Mouse (Mus musculus): ENCODE results near the gene Slc25a20. TPM values are rescaled to one million over a fixed set of nuclear protein-coding genes. Genes with fewer than 3 reads are reported as not detected.

Slc25a20 gene
- polyA plus RNA-seq, 1 experiment from 2014 or later = 111 TPM

- whole genome bisulfite sequencing = 74% methylated on average over 7 of the region's 7 CpGs
- no peak for ATAC-seq
- Histone ChIP-seq H3K36me3 (ENCODE audit: control insufficient read depth, insufficient read depth, low read length) (no peaks in the 10 kb centered on the region), H3K4me3 (ENCODE audit: low read length) (no peak overlapping the region), H3K9me3 (ENCODE audit: control insufficient read depth, low read length) (no peaks in the 10 kb centered on the region), H3K27me3 (replicated peaks; ENCODE audit: control insufficient read depth, insufficient read depth, low read length) (no peaks in the 10 kb centered on the region), H3K9ac (ENCODE audit: low read depth, low read length) (no peak overlapping the region), H3K4me2 (ENCODE audit: low read depth, low read length) (no peak overlapping the region), H3K27ac (ENCODE audit: low read length) (no peak overlapping the region), H3K4me1 (ENCODE audit: control insufficient read depth, insufficient read depth, low read length) (peaks cover 3% of the 10 kb centered on the region; the same call in 1 of the 2 replicates)
These were observed 48.9 kb downstream of the Slc25a20 start for GRCm38 (mm10) chr9:108710767-108711166.

GRCm38 (mm10) chr9:108716199-108716598, 54.3 kb downstream of the Slc25a20 start:
- Histone ChIP-seq H3K4me2 (ENCODE audit: low read depth, low read length) (no peak overlapping the region), H3K27me3 (replicated peaks; ENCODE audit: control insufficient read depth, insufficient read depth, low read length) (no peaks in the 10 kb centered on the region), H3K4me3 (ENCODE audit: low read length) (no peak overlapping the region), H3K9ac (ENCODE audit: low read depth, low read length) (no peak overlapping the region), H3K9me3 (ENCODE audit: control insufficient read depth, low read length) (no peaks in the 10 kb centered on the region), H3K36me3 (ENCODE audit: control insufficient read depth, insufficient read depth, low read length) (peaks cover 7% of the 10 kb centered on the region), H3K27ac (ENCODE audit: low read length) (no peak overlapping the region), H3K4me1 (ENCODE audit: control insufficient read depth, insufficient read depth, low read length) (no peaks in the 10 kb centered on the region)
- 92% methylated on average over 4 of the region's 4 CpGs for WGBS
- ATAC-seq = no peak

GRCm38 (mm10) chr9:108723751-108724150, 61.9 kb downstream of the Slc25a20 start:
- no peak overlapping the region for H3K4me2 ChIP-seq (ENCODE audit: low read depth, low read length)
- H3K27ac ChIP-seq (ENCODE audit: low read length) = no peak overlapping the region
- H3K36me3 ChIP-seq (ENCODE audit: control insufficient read depth, insufficient read depth, low read length) = peaks cover under 1% of the 10 kb centered on the region; the same call in 1 of the 2 replicates
- ATAC-seq = no peak
- no peaks in the 10 kb centered on the region for H3K27me3 ChIP-seq (replicated peaks; ENCODE audit: control insufficient read depth, insufficient read depth, low read length)
- 71% methylated on average over 2 of the region's 2 CpGs for WGBS
- H3K4me3 ChIP-seq (ENCODE audit: low read length) = no peak overlapping the region
- H3K9me3 ChIP-seq (ENCODE audit: control insufficient read depth, low read length) = no peaks in the 10 kb centered on the region
- no peak overlapping the region for H3K9ac ChIP-seq (ENCODE audit: low read depth, low read length)
- no peaks in the 10 kb centered on the region for H3K4me1 ChIP-seq (ENCODE audit: control insufficient read depth, insufficient read depth, low read length)

GRCm38 (mm10) chr9:108726116-108726515, 64.2 kb downstream of the Slc25a20 start:
- 91% methylated on average over 5 of the region's 5 CpGs for WGBS

GRCm38 (mm10) chr9:108729050-108729449, 67.2 kb downstream of the Slc25a20 start:
- no peak overlapping the region for H3K9ac ChIP-seq (ENCODE audit: low read depth, low read length)
- H3K4me2 ChIP-seq (ENCODE audit: low read depth, low read length) = no peak overlapping the region
- no peaks in the 10 kb centered on the region for H3K4me1 ChIP-seq (ENCODE audit: control insufficient read depth, insufficient read depth, low read length)
- H3K36me3 ChIP-seq (ENCODE audit: control insufficient read depth, insufficient read depth, low read length) = peaks cover 2% of the 10 kb centered on the region; the same call in 1 of the 2 replicates
- H3K27ac ChIP-seq (ENCODE audit: low read length) = no peak overlapping the region
- no peak overlapping the region for H3K4me3 ChIP-seq (ENCODE audit: low read length)
- no peak for ATAC-seq
- no peaks in the 10 kb centered on the region for H3K27me3 ChIP-seq (replicated peaks; ENCODE audit: control insufficient read depth, insufficient read depth, low read length)
- H3K9me3 ChIP-seq (ENCODE audit: control insufficient read depth, low read length) = no peaks in the 10 kb centered on the region

More at GRCm38 (mm10) chr9:108726116-108726515, 64.2 kb downstream of the Slc25a20 start:
- Histone ChIP-seq H3K9ac (ENCODE audit: low read depth, low read length) (no peak overlapping the region), H3K9me3 (ENCODE audit: control insufficient read depth, low read length) (no peaks in the 10 kb centered on the region), H3K4me2 (ENCODE audit: low read depth, low read length) (no peak overlapping the region), H3K36me3 (ENCODE audit: control insufficient read depth, insufficient read depth, low read length) (no peaks in the 10 kb centered on the region), H3K4me3 (ENCODE audit: low read length) (no peak overlapping the region), H3K27me3 (replicated peaks; ENCODE audit: control insufficient read depth, insufficient read depth, low read length) (no peaks in the 10 kb centered on the region), H3K4me1 (ENCODE audit: control insufficient read depth, insufficient read depth, low read length) (no peaks in the 10 kb centered on the region), H3K27ac (ENCODE audit: low read length) (no peak overlapping the region)
- ATAC-seq = no peak

- Histone ChIP-seq H3K36me3 (ENCODE audit: control insufficient read depth, insufficient read depth, low read length) (peaks cover 5% of the 10 kb centered on the region; the same call in 1 of the 2 replicates), H3K4me3 (ENCODE audit: low read length) (no peak overlapping the region), H3K4me1 (ENCODE audit: control insufficient read depth, insufficient read depth, low read length) (no peaks in the 10 kb centered on the region), H3K27ac (ENCODE audit: low read length) (no peak overlapping the region), H3K9ac (ENCODE audit: low read depth, low read length) (no peak overlapping the region), H3K27me3 (replicated peaks; ENCODE audit: control insufficient read depth, insufficient read depth, low read length) (no peaks in the 10 kb centered on the region), H3K4me2 (ENCODE audit: low read depth, low read length) (no peak overlapping the region), H3K9me3 (ENCODE audit: control insufficient read depth, low read length) (no peaks in the 10 kb centered on the region)
- ATAC-seq = no peak
These were observed 70.6 kb downstream of the Slc25a20 start for GRCm38 (mm10) chr9:108732462-108732861.

Small RNA genes within 50 kb of the gene (microRNA-seq; reads per million reads assigned to microRNA genes)
- gene Gm26298 = not detected

Other genes starting within 250 kb of the Slc25a20 start
- gene Ccdc36, start 233.6 kb upstream of the Slc25a20 start, polyA plus RNA-seq (2015; fragmentation: Nextera tagmentation; extraction: Ambion mirVana) = 1.1 TPM in 2 replicates
- gene BC048562, start 225.6 kb upstream of the Slc25a20 start, polyA plus RNA-seq (2015; fragmentation: Nextera tagmentation; extraction: Ambion mirVana) = not detected in 2 replicates
- 49.2 and 53.5 TPM in 2 replicates for gene Ccdc71, start 201.6 kb upstream of the Slc25a20 start, polyA plus RNA-seq (2015; fragmentation: Nextera tagmentation; extraction: Ambion mirVana)
- gene Klhdc8b, start 200.5 kb upstream of the Slc25a20 start, polyA plus RNA-seq (2015; fragmentation: Nextera tagmentation; extraction: Ambion mirVana) = 44.7 and 49.6 TPM in 2 replicates
- 26.6 and 33.6 TPM in 2 replicates for gene Lamb2, start 182.4 kb upstream of the Slc25a20 start, polyA plus RNA-seq (2015; fragmentation: Nextera tagmentation; extraction: Ambion mirVana)
- gene Usp19, start 171.5 kb upstream of the Slc25a20 start, polyA plus RNA-seq (2015; fragmentation: Nextera tagmentation; extraction: Ambion mirVana) = 35.7 and 42.8 TPM in 2 replicates
- gene Qars, start 154.4 kb upstream of the Slc25a20 start, polyA plus RNA-seq (2015; fragmentation: Nextera tagmentation; extraction: Ambion mirVana) = 111 and 118 TPM in 2 replicates
- 90.2 and 93.4 TPM in 2 replicates for gene Qrich1, start 145.3 kb upstream of the Slc25a20 start, polyA plus RNA-seq (2015; fragmentation: Nextera tagmentation; extraction: Ambion mirVana)
- gene Impdh2, start 101.8 kb upstream of the Slc25a20 start, polyA plus RNA-seq (2015; fragmentation: Nextera tagmentation; extraction: Ambion mirVana) = 149 and 173 TPM in 2 replicates
- 41.1 and 42.1 TPM in 2 replicates for gene Ndufaf3, start 94.7 kb upstream of the Slc25a20 start, polyA plus RNA-seq (2015; fragmentation: Nextera tagmentation; extraction: Ambion mirVana)
- gene Dalrd3, start 92.2 kb upstream of the Slc25a20 start, polyA plus RNA-seq (2015; fragmentation: Nextera tagmentation; extraction: Ambion mirVana) = 100 and 115 TPM in 2 replicates
- 60.7 and 64.4 TPM in 2 replicates for gene Wdr6, start 83.3 kb upstream of the Slc25a20 start, polyA plus RNA-seq (2015; fragmentation: Nextera tagmentation; extraction: Ambion mirVana)
- gene P4htm, start 64.4 kb upstream of the Slc25a20 start, polyA plus RNA-seq (2015; fragmentation: Nextera tagmentation; extraction: Ambion mirVana) = 4.5 and 5.0 TPM in 2 replicates
- 41.2 and 42.9 TPM in 2 replicates for gene Arih2, start 12.7 kb upstream of the Slc25a20 start, polyA plus RNA-seq (2015; fragmentation: Nextera tagmentation; extraction: Ambion mirVana)
- gene Prkar2a, start 27.2 kb downstream of the Slc25a20 start, polyA plus RNA-seq (2015; fragmentation: Nextera tagmentation; extraction: Ambion mirVana) = 32.8 and 36.9 TPM in 2 replicates
- gene Ip6k2, start 121.7 kb downstream of the Slc25a20 start, polyA plus RNA-seq (2015; fragmentation: Nextera tagmentation; extraction: Ambion mirVana) = 57.2 and 59.4 TPM in 2 replicates
- 11.3 and 14.5 TPM in 2 replicates for gene Nckipsd, start 146.3 kb downstream of the Slc25a20 start, polyA plus RNA-seq (2015; fragmentation: Nextera tagmentation; extraction: Ambion mirVana)
- gene Celsr3, start 164.2 kb downstream of the Slc25a20 start, polyA plus RNA-seq (2015; fragmentation: Nextera tagmentation; extraction: Ambion mirVana) = 0.47 and 0.61 TPM in 2 replicates
- gene Slc26a6, start 191.2 kb downstream of the Slc25a20 start, polyA plus RNA-seq (2015; fragmentation: Nextera tagmentation; extraction: Ambion mirVana) = 75.9 and 94.2 TPM in 2 replicates

Measured in intestine, embryonic 16.5 days (tissue).